Comparison of ENCODE assay signal across 16 mouse cellular contexts in genomic region chr13:51688688-51689087, GRCm38 (mm10).
"Had no signal": no experiment of that assay in that cellular context is flagged by ENCODE, and none has a peak within 500 bp of the region (broad histone marks: within the 10 kb centered on the region; RNA-seq: fewer than 3 reads in every experiment).

No protein-coding gene starts in this region.

- H3K4me3 ChIP-seq: layer of hippocampus, adult 2 months; limb, embryonic 13.5 days; megakaryocyte, embryonic 14.5 days; midbrain, embryonic 13.5 days; stomach, embryonic 15.5 days had no signal

- H3K4me2 ChIP-seq: limb, embryonic 13.5 days; midbrain, embryonic 13.5 days; stomach, embryonic 15.5 days had no signal

- ATAC-seq: midbrain, embryonic 13.5 days had no signal

- H3K27me3 ChIP-seq: limb, embryonic 13.5 days; megakaryocyte, embryonic 14.5 days; midbrain, embryonic 13.5 days; stomach, embryonic 15.5 days had no signal

- H3K9me3 ChIP-seq: limb, embryonic 13.5 days; megakaryocyte, embryonic 14.5 days; midbrain, embryonic 13.5 days; stomach, embryonic 15.5 days had no signal

- DNase-seq: kidney, adult 9 months; kidney, postnatal 10 days; kidney, postnatal 4 days; left cerebral cortex, postnatal 4 days; lung, adult 2 months; lung, postnatal 10 days; lung, postnatal 4 days; right cerebral cortex, postnatal 14 days; thymus, adult 2 months; thymus, postnatal 25 days had no signal

- H3K4me1 ChIP-seq: midbrain, embryonic 13.5 days; stomach, embryonic 15.5 days had no signal

- H3K27ac ChIP-seq: layer of hippocampus, adult 2 months; limb, embryonic 13.5 days; liver, embryonic 14.5 days; midbrain, embryonic 13.5 days; stomach, embryonic 15.5 days had no signal

- H3K9ac ChIP-seq: limb, embryonic 13.5 days; liver, embryonic 14.5 days; midbrain, embryonic 13.5 days; stomach, embryonic 15.5 days had no signal
